Mouse (Mus musculus): Measurements from ENCODE around the gene Apoa2.
A peak's percentile ranks its signal among the peaks of the same experiment; 100 is the strongest.

Gene Apoa2

GRCm38 (mm10) chr1:171262594-171263130 lies 37.8 kb downstream of the Apoa2 start:
- DNase-seq: peak; percentile 98

DNA sequence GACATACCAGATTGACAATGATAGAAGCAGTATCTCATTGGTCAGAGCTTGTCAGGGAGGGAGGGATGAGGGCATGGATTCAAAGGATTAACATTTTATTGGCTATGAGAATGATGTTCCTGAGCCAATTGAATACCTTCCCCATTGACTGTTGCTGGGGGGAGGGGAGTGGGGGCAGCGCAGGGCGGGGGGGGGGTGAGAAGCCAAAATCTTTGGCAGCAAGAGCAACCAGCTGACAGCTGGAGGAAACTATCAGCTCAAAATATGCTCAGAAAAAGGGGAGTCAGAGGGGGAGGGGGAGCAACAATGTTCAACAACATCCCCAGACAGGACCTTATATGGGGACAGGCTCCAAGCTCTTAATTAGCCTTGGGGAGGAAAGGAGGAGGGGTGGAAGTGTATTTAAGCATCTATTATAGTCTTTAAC lies 38.3 kb downstream of the Apoa2 start:
- peak; percentile 97 for DNase-seq

DNA sequence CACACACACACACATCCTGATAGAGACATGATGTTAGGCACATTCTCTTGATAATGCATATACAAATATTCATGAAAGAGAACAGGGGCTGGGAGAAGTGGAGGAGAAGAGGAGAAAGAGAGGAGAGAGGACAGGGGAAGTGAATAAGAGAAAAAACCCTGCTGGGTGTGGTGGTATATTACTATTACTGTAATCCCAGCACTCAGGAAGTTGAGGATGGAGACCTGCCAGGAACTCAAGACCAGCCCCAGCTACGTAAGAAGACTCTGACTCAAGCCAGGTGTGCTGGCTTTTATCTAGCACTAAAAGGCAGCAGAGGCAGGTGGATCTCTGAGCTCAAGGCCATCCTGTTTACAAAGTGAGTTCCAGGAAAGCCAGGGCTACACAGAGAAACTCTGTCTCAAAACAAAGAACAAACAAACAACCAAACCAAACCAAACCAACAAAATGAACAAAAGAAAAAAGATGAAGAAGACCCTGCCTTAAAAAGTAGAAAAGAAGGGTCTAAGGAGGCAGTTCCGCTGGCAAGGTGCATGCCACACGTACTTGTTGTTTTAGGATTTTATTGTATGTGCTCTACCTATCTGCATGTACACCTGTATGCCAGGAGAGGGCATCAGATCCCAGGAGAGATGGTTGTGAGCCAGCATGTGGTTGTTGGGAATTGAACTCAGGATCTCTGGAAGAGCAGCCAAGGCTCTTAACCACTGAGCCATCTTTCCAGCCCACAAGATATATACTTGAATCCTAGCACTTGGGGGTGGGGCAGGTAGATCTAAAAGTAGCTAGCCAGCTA lies 39.0 kb downstream of the Apoa2 start:
- DNase-seq: peak; percentile 93

DNA sequence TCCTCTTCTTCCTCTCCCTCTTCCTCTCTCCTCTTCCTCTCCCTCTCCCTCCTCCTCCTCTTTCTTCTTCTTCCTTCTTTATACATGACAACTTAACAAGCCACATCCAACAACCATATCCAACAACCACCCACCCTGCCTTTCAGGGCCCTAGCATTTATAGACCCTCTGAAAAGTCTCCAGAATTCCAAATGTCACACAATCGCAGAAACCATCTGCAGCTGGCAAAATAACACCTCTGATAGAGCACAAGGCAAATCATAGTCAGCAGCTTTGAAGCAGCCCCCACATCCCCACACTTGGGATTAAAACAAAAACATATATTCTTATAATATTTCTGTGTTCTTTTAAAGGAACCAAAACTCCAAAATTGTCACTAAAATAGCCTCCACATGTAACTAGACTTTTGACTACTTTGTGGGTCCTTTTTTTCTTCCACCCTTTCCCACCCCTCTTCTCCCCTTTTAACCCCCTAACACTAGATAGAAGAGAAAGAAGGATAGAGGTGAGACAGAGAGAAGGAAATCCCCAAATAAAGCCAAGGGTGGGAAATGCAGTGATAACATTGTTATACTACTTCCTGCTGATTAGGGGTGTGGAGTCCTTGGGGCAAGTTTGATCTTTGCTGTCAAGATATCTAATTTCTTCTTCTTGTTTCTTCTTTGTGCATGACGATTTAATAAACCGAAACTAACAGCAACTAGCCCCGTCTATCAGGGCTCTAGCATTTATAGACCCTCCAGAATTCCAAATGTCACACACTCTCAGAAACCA lies 41.3 kb downstream of the Apoa2 start:
- DNase-seq: no peak

- DNase-seq: no peak
Measured at GRCm38 (mm10) chr1:171268341-171268740, 43.5 kb downstream of the Apoa2 start.

DNA sequence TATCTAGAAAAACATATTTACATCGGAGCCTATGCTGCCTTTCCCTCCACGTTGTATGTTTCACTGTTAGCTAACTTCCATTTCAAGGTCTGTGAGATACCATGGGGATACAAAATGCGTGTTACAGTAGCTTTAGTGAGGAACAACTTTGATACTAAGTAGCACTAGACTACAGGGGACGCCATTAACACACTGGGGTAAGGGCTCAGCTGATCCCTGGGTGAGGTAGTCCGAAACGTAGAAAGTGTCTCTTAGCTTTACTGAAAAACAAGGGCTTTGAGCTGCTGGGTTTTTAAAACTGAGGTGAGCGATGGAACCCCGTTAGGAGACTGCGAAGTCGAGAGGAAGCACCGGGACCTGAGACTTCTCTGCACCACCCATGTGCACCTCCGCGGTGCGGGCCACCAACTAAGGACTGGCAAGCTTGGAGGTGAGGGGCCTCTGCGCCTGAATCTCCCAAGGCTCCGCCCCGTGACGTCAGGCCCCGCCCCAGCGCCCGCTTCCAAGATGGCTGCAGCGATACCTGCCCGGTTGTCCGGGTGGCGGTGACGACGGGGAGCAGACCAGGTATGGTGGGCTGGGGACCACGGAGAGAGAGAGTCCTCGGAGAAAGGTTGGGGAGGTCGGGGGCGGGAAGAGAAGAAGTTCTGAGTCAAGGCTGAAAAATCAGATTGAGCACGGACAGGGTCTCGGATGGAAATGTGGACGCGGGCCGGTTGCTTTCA lies 45.2 kb downstream of the Apoa2 start, which contains the start of gene B4galt3:
Gene B4galt3 (plus strand): TSS at position 481 of the 725 bp plus-strand sequence.
- peak; percentile 99 for DNase-seq

DNA sequence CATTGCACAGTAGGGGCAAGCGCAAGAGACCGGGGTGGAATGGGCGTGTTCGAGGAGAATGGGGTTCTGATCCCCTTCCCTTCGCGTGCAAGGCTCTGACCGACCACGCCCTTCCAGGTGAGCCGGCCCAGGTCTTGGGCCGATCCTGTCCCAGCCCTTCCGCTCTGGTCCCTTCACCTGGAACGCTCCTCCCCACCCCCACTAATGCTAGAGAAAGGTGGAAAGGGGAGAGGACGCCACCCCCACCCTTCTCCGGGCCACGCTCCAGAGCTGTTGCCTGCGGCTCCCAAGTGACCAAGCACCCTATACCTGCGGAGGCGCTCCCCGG lies 45.7 kb downstream of the Apoa2 start:
- DNase-seq: no peak

GRCm38 (mm10) chr1:171271196-171271595 lies 46.3 kb downstream of the Apoa2 start:
- DNase-seq: no peak

DNA sequence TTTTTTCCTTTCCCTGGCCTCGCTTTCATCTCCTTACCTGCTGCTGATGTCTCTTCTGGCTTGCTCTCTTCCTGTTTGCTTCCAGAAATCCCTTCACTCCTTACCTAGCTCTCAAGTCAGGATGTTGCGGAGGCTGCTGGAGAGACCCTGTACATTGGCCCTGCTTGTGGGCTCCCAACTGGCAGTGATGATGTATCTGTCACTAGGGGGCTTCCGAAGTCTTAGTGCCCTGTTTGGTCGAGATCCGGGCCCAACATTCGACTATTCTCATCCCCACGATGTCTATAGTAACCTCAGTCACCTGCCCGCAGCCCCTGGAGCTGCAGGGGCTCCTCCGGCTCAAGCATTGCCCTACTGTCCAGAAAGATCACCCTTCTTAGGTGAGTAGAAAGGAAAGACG lies 46.8 kb downstream of the Apoa2 start:
- DNase-seq: no peak

DNA sequence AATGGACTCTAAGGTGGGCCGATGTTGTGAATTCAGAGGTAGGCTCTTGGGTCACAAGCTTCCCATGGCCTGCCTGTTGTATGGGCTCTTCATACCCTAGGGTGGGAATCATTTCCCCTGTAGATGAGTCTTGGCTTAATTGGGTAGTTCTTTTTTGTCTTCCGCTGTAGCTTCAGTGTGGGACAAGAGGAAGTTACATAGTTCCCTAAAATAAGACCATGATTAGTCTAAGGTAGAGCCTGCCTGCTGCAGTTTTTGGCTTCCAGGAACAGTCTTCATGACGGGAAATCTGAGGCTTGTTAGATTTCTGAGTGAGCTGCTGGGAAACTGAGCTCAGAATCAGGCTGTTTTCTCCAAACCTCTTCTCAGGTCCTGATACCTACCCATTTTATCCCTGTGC lies 47.2 kb downstream of the Apoa2 start:
- peak; percentile 87 for DNase-seq

GRCm38 (mm10) chr1:171274171-171274570 lies 49.3 kb downstream of the Apoa2 start:
- peak; percentile 87 for DNase-seq

DNA sequence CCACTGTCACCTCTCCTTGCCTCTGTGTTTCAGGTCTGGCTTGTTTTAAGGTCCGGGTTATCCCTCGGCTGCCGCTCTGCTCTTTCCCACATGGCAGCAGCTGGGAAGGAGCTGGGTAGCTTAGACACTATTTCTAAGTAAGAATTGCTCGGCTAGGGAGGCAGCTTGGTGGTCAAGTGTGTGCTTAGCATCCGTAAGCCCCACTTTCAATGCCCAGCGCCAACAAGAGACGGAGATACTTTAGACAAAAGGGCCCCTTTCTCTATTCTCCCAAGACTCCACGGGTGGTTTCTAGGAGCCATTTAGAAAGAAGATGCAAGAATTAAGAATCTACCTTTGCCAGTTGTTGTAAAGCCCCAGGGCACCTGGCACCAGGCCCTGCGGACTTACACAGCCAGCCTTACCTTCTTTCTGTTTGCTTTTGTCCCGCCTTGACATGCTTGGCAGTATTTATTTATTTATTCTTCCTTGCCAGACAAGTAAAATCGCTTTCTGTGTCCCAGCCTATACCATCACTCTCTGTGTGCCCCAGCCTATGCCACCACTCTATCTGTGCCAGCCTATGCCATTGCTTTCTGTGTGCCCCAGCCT lies 50.4 kb downstream of the Apoa2 start:
- peak; percentile 84 for DNase-seq

All from heart, adult 11 months (tissue).